In the genomic region with DNA sequence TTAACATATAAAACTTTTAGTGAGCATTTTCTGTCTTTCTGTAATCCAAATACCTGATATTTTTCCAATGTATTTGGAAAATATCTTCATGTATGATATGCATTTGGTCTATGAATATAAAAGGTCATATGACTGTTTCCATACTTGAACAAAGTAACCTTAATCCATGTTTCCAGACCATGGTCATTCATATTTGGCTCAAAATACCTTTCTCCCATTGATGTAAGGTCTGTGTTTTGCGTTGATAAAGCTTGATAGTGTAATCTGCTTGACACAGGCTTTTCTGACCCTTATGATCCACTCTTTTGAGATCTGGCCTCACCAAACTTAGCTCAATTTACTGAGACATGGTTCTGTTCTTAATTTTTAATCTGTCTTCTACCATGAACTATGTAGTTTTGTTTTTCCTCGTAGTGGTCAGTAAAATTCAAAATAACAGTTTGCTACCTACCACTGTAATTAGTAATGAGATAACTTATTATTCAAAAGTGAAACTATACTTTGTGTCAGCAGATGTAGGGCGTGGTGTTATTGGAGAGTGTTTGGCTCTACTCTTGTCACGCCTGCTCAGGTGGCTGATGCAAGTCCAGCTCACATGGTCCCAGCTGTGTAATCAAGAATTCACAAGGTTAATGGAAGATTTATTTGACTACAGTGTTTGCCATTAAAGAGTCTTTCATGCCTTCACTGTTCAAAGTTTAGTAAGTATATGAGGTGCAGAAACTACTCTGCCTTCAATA, we compare ENCODE assay signal across 14 mouse cellular contexts. TPM values are rescaled to one million over a fixed set of nuclear protein-coding genes. Genes with fewer than 3 reads are reported as not detected.
DNase-seq lines count a peak whose midpoint lies in the region; ATAC-seq lines count a peak whose summit lies in the region.
"Had no signal": no experiment of that assay in that cellular context is flagged by ENCODE, and none has a peak within 500 bp of the region (broad histone marks: within the 10 kb centered on the region; RNA-seq: fewer than 3 reads in every experiment).

No protein-coding gene starts in this region.

- no peaks in the 10 kb centered on the region for H3K9me3 ChIP-seq in kidney, embryonic 15.5 days (replicated peaks)
- no peaks in the 10 kb centered on the region for H3K9me3 ChIP-seq in intestine, embryonic 15.5 days

- no peak overlapping the region for H3K4me3 ChIP-seq in kidney, embryonic 15.5 days (replicated peaks)
- no peak overlapping the region for H3K4me3 ChIP-seq in intestine, embryonic 15.5 days (replicated peaks)
- H3K4me3 ChIP-seq: left cerebral cortex, adult 2 months had no signal

- no peak overlapping the region for H3K9ac ChIP-seq in kidney, embryonic 15.5 days
- no peak overlapping the region for H3K9ac ChIP-seq in intestine, embryonic 15.5 days

- 81% methylated on average over 4 of the region's 4 CpGs for WGBS in kidney, embryonic 15.5 days
- 87% methylated on average over 4 of the region's 4 CpGs for WGBS in intestine, embryonic 15.5 days

- no peak for DNase-seq in kidney, postnatal 4 days
- peak; percentile 24 for DNase-seq in adipocyte (ENCODE audit: low spot score)
- no peak for DNase-seq in natural killer cell, adult 2 months (ENCODE audit: low spot score in 2 of 2)
- DNase-seq in cerebellum, postnatal 10 days: no peak
- DNase-seq: cerebellum, adult 8-10 months; heart, postnatal 36 days; right cerebral cortex, postnatal 25 days had no signal

- no peaks in the 10 kb centered on the region for H3K27me3 ChIP-seq in kidney, embryonic 15.5 days
- no peaks in the 10 kb centered on the region for H3K27me3 ChIP-seq in intestine, embryonic 15.5 days (replicated peaks)
- H3K27me3 ChIP-seq: CH12.LX had no signal

- H3K4me2 ChIP-seq in kidney, embryonic 15.5 days: no peak overlapping the region
- no peak overlapping the region for H3K4me2 ChIP-seq in intestine, embryonic 15.5 days (replicated peaks)

- H3K4me1 ChIP-seq in kidney, embryonic 15.5 days: no peaks in the 10 kb centered on the region
- H3K4me1 ChIP-seq in intestine, embryonic 15.5 days (replicated peaks): no peaks in the 10 kb centered on the region

- H3K36me3 ChIP-seq in kidney, embryonic 15.5 days: 0 out of 2 replicates have a peak, but pooled peaks cover 5% of the 10 kb centered on the region
- no peaks in the 10 kb centered on the region for H3K36me3 ChIP-seq in intestine, embryonic 15.5 days

- peak; percentile 75; the same call in 1 of the 2 replicates for ATAC-seq in kidney, embryonic 15.5 days (replicated peaks; ENCODE audit: low FRiP score)
- ATAC-seq in intestine, embryonic 15.5 days: peak; percentile 88
- ATAC-seq in megakaryocyte progenitor cell, adult 5-6 weeks (replicated peaks; ENCODE audit: poor library complexity): peak; percentile 68
- ATAC-seq: forebrain, embryonic 16.5 days had no signal

- H3K27ac ChIP-seq in kidney, embryonic 15.5 days: no peak overlapping the region
- no peak overlapping the region for H3K27ac ChIP-seq in intestine, embryonic 15.5 days
- H3K27ac ChIP-seq: left cerebral cortex, adult 2 months; macrophage had no signal

RNA-seq across cellular contexts. Expression of gene Chac2, which starts 15.2 kb away (rescaled TPM):
- polyA plus RNA-seq in kidney, embryonic 15.5 days (2015; fragmentation: Nextera tagmentation; extraction: Ambion mirVana): 17.7 and 18.8 TPM in 2 replicates
- polyA plus RNA-seq in intestine, embryonic 15.5 days (2015; fragmentation: Nextera tagmentation; extraction: Ambion mirVana): 17.6 and 21.0 TPM in 2 replicates
- total RNA-seq in megakaryocyte progenitor cell, adult 5-6 weeks (2015): 6.5 and 10.3 TPM in 2 replicates
- 12.6 and 13.9 TPM in 2 replicates for total RNA-seq in megakaryocyte progenitor cell, adult 5-6 weeks (2017)

RNA-seq across cellular contexts. Expression of gene Erlec1, which starts 47.2 kb away (rescaled TPM):
- polyA plus RNA-seq in kidney, embryonic 15.5 days (2015; fragmentation: Nextera tagmentation; extraction: Ambion mirVana): 11.7 and 11.9 TPM in 2 replicates
- polyA plus RNA-seq in intestine, embryonic 15.5 days (2015; fragmentation: Nextera tagmentation; extraction: Ambion mirVana): 10.2 and 12.1 TPM in 2 replicates
- total RNA-seq in megakaryocyte progenitor cell, adult 5-6 weeks (2015): 43.6 and 48.1 TPM in 2 replicates
- 20.9 and 31.6 TPM in 2 replicates for total RNA-seq in megakaryocyte progenitor cell, adult 5-6 weeks (2017)
